Mouse (Mus musculus) E14TG2a.4 (cell line): ENCODE data around the gene Apobec3.
"Not testable (repeated sequence)": the region's sequence is repeated elsewhere in the genome, so short reads cannot be mapped to it uniquely, and the experiment has no call there.

Experiments used
- H3K27me3 ChIP-seq: 2 replicates; pipeline ENCODE4 v1.6.1; 2014; ENCODE audit warnings: low read length, control low read depth; ENCODE audit not compliant: insufficient read depth
- H3K36me3 ChIP-seq: 2 replicates; pipeline ENCODE4 v1.6.1; 2014; ENCODE audit warnings: low read length, control low read depth; ENCODE audit not compliant: insufficient read depth
- H3K4me1 ChIP-seq: replicated peaks from 2 replicates; pipeline ENCODE4 v1.6.1; 2014; ENCODE audit warnings: low read depth, low read length, control low read depth
- H3K4me3 ChIP-seq: replicated peaks from 2 replicates; pipeline ENCODE4 v1.5.1; 2014; ENCODE audit warnings: mild to moderate bottlenecking, low read length
- H3K9me3 ChIP-seq: 2 replicates; pipeline ENCODE4 v1.6.1; 2014; ENCODE audit warnings: low read length, control low read depth
- CTCF ChIP-seq: conservative IDR thresholded peaks from 2 replicates; pipeline ENCODE4 v1.5.1; 2014; ENCODE audit warnings: low read length
- NANOG ChIP-seq: IDR thresholded peaks from 2 replicates; pipeline ENCODE4 v1.6.1; 2014; ENCODE audit warnings: borderline replicate concordance, low read length, mixed read lengths
- POU5F1 ChIP-seq: IDR thresholded peaks from 2 replicates; pipeline ENCODE4 v1.6.1; 2014; ENCODE audit warnings: low read length, borderline replicate concordance

The Apobec3 gene

DNA sequence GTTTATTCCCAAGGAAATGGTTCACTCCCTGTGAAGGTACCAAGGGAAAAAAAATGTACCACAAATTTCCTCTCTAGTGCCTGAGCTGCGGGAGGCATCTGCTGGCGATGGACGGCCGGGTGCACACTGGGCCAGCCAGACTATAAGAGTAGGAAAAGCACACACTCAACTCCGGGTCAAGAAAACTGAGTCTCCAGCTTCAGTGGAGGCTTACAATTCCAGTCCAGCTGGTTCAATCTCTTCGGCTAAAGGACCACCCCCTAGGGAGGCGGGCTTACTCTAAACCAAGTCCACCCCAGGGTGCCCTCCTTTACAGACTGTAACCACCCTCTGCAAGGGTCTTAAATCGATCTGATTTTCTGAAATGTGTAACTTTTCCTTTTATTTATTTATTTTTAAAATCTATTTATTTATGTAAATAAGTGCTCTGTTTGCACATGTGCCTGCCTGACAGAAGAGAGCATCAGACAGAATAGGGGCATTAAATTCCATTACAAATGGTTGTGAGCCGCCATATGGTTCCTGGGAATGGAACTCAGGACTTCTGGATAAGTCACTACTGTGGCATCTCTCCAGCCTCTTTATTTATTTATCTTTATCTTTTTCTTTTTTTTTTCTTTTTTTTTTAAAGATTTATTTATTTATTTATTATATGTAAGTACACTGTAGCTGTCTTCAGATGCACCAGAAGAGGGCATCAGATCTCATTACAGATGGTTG, 44.4 kb downstream of the Apobec3 start:
- H3K4me3 ChIP-seq: peak overlapping the region; percentile 87
- H3K36me3 ChIP-seq: peaks cover 10% of the 10 kb centered on the region
- H3K27me3 ChIP-seq: no peaks in the 10 kb centered on the region
- H3K4me1 ChIP-seq: peaks cover 42% of the 10 kb centered on the region
- TF ChIP-seq POU5F1 (no peak), CTCF (no peak), NANOG (no peak)
- H3K9me3 ChIP-seq: no peaks in the 10 kb centered on the region

GRCm38 (mm10) chr15:79936374-79936751, 44.9 kb downstream of the Apobec3 start:
- H3K4me3 ChIP-seq: no peak overlapping the region
- no peaks in the 10 kb centered on the region for H3K27me3 ChIP-seq
- H3K36me3 ChIP-seq: peaks cover 4% of the 10 kb centered on the region
- peaks cover 43% of the 10 kb centered on the region for H3K4me1 ChIP-seq
- H3K9me3 ChIP-seq: no peaks in the 10 kb centered on the region
- TF ChIP-seq CTCF: no peak
- TF ChIP-seq POU5F1: no peak
- TF ChIP-seq NANOG: no peak

- no peaks in the 10 kb centered on the region for H3K27me3 ChIP-seq
- H3K4me1 ChIP-seq: peaks cover 63% of the 10 kb centered on the region
- no peak for TF ChIP-seq NANOG
- no peak for TF ChIP-seq CTCF
- no peak for TF ChIP-seq POU5F1
- H3K36me3 ChIP-seq: peaks cover 8% of the 10 kb centered on the region
- H3K9me3 ChIP-seq: no peaks in the 10 kb centered on the region
- H3K4me3 ChIP-seq: no peak overlapping the region
Measured at GRCm38 (mm10) chr15:79939020-79939419, 47.6 kb downstream of the Apobec3 start.

DNA sequence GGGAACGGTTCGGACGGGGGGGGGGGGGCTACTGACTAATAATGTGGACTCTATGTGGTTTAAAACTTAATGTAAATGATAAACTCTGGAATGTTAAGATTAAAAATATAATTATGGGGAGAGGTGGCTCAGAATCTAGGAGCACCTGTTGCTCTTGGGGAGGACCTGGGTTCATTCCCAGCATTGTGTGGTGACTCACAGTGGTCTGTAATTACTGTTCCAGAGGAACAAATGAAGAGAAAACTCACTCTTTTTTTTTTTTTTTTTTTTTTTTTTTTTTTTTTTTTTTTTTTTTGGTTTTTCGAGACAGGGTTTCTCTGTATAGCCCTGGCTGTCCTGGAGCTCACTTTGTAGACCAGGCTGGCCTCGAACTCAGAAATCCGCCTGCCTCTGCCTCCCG, 48.0 kb downstream of the Apobec3 start:
- not testable (repeated sequence) for H3K36me3 ChIP-seq, H3K27me3 ChIP-seq, H3K4me3 ChIP-seq, H3K9me3 ChIP-seq
- peaks cover 67% of the 10 kb centered on the region for H3K4me1 ChIP-seq

GRCm38 (mm10) chr15:79939913-79940312, 48.5 kb downstream of the Apobec3 start:
- Histone ChIP-seq H3K36me3 (peaks cover 8% of the 10 kb centered on the region), H3K4me3 (no peak overlapping the region), H3K9me3 (no peaks in the 10 kb centered on the region), H3K4me1 (peaks cover 71% of the 10 kb centered on the region), H3K27me3 (no peaks in the 10 kb centered on the region)
- TF ChIP-seq CTCF: no peak
- no peak for TF ChIP-seq POU5F1

DNA sequence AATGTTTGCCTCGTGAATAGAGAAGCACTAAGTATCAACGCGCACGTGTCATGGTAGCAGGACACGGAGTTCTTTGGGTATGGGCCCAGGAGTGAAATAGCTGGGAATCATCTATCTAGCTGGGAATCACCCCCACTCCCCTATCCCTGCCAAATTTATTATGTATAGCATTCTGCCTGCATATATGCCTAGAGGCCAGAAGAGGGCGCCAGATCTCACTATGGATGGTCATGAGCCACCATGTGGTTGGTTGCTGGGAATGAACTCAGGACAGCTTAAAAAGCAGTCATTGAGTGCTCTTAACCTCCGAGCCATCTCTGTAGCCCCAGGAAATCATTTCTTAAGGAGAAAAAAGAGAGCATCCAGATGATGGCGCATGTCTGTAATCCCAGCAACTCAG, 49.5 kb downstream of the Apobec3 start:
- H3K9me3 ChIP-seq: no peaks in the 10 kb centered on the region
- peaks cover 74% of the 10 kb centered on the region for H3K4me1 ChIP-seq
- no peak overlapping the region for H3K4me3 ChIP-seq
- TF ChIP-seq CTCF (peak; percentile 90), NANOG (no peak), POU5F1 (no peak)
- no peaks in the 10 kb centered on the region for H3K27me3 ChIP-seq
- peaks cover 8% of the 10 kb centered on the region for H3K36me3 ChIP-seq

- Histone ChIP-seq H3K4me3 (peak overlapping the region; percentile 29), H3K27me3 (no peaks in the 10 kb centered on the region), H3K4me1 (peaks cover 77% of the 10 kb centered on the region), H3K9me3 (no peaks in the 10 kb centered on the region), H3K36me3 (peaks cover 7% of the 10 kb centered on the region)
- TF ChIP-seq POU5F1 (no peak), NANOG (no peak), CTCF (no peak)
Measured at GRCm38 (mm10) chr15:79942541-79942940, 51.1 kb downstream of the Apobec3 start.

DNA sequence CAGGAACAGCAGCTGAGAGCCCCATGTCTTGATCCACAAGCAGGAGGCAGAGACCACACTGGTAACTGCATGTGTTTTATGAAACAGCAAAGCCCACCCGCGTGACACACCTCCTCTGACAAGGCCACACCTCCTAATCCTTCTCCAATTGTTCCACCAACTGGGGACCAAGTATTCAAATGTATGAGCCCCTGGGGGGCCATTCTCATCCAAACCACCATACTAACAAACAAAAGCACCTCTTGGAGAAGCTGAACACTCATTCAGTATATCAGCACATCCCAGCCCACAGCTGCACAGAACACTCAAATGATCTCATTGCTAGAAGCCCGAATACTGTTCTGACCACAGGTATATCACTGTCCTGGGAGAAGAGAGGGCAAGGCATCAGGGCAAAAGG, 52.1 kb downstream of the Apobec3 start:
- H3K27me3 ChIP-seq: no peaks in the 10 kb centered on the region
- peak overlapping the region; percentile 29; the same call in 1 of the 2 replicates for H3K4me3 ChIP-seq
- H3K4me1 ChIP-seq: peaks cover 79% of the 10 kb centered on the region
- H3K9me3 ChIP-seq: no peaks in the 10 kb centered on the region
- H3K36me3 ChIP-seq: peaks cover 14% of the 10 kb centered on the region
- TF ChIP-seq CTCF (no peak), NANOG (peak; percentile 54; the same call in 1 of the 2 replicates)

DNA sequence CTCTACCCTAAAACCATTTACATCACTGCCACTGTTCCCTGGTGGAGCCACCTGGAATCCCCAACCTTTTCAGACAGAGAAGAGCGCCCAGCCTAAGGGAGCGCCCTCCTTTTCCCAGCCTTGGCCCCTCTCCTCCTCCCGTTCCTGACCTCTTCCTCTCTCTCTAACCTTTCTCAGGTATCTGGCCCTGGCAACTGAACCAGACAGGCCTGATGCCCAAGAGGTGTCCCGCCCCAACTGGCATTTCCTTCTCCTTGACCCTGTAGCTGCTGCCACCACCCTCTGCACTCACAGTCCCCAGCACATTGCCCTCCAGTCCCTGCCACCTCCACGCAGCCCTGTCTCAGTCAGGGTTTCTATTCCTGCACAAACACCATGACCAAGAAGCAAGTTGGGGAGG, 53.5 kb downstream of the Apobec3 start:
- no peak for TF ChIP-seq NANOG
- no peak for TF ChIP-seq POU5F1
- TF ChIP-seq CTCF: no peak
- Histone ChIP-seq H3K36me3 (peaks cover 27% of the 10 kb centered on the region), H3K9me3 (no peaks in the 10 kb centered on the region), H3K4me1 (peaks cover 83% of the 10 kb centered on the region), H3K4me3 (no peak overlapping the region), H3K27me3 (no peaks in the 10 kb centered on the region)
